In genomic region chr16:86371652-86372051, GRCm38 (mm10) we compare ENCODE assay signal across 23 mouse cellular contexts.
"Had no signal": no experiment of that assay in that cellular context is flagged by ENCODE, and none has a peak within 500 bp of the region (broad histone marks: within the 10 kb centered on the region; RNA-seq: fewer than 3 reads in every experiment).

No protein-coding gene starts in this region.

- H3K27me3 ChIP-seq: heart, embryonic 13.5 days; heart, embryonic 15.5 days; hindbrain, embryonic 13.5 days; intestine, embryonic 15.5 days; limb, embryonic 13.5 days; limb, embryonic 15.5 days; liver, embryonic 12.5 days had no signal

- H3K27ac ChIP-seq: heart, adult 2 months; heart, embryonic 13.5 days; heart, embryonic 15.5 days; hindbrain, embryonic 13.5 days; intestine, embryonic 15.5 days; layer of hippocampus, adult 2 months; left cerebral cortex, adult 2 months; limb, embryonic 13.5 days; limb, embryonic 15.5 days; liver, embryonic 12.5 days; liver, embryonic 14.5 days had no signal

- H3K4me1 ChIP-seq: heart, embryonic 13.5 days; heart, embryonic 15.5 days; hindbrain, embryonic 13.5 days; intestine, embryonic 15.5 days; limb, embryonic 13.5 days; limb, embryonic 15.5 days; liver, embryonic 12.5 days had no signal

- H3K36me3 ChIP-seq: heart, embryonic 13.5 days; heart, embryonic 15.5 days; hindbrain, embryonic 13.5 days; intestine, embryonic 15.5 days; limb, embryonic 13.5 days; limb, embryonic 15.5 days; liver, embryonic 12.5 days had no signal

- H3K4me3 ChIP-seq: heart, adult 2 months; heart, embryonic 13.5 days; heart, embryonic 15.5 days; hindbrain, embryonic 13.5 days; intestine, embryonic 15.5 days; layer of hippocampus, adult 2 months; left cerebral cortex, adult 2 months; limb, embryonic 13.5 days; limb, embryonic 15.5 days; liver, embryonic 12.5 days had no signal

- H3K4me2 ChIP-seq: heart, embryonic 11.5 days; heart, embryonic 13.5 days; heart, embryonic 15.5 days; hindbrain, embryonic 13.5 days; intestine, embryonic 15.5 days; limb, embryonic 13.5 days; limb, embryonic 15.5 days; liver, embryonic 12.5 days had no signal

- H3K9ac ChIP-seq: heart, embryonic 13.5 days; heart, embryonic 15.5 days; hindbrain, embryonic 13.5 days; intestine, embryonic 15.5 days; limb, embryonic 13.5 days; limb, embryonic 15.5 days; liver, embryonic 12.5 days; liver, embryonic 14.5 days had no signal

- H3K9me3 ChIP-seq: heart, embryonic 13.5 days; heart, embryonic 15.5 days; hindbrain, embryonic 13.5 days; intestine, embryonic 15.5 days; limb, embryonic 13.5 days; limb, embryonic 15.5 days; liver, embryonic 12.5 days had no signal

- DNase-seq: gastrocnemius, postnatal 14 days; gastrocnemius, postnatal 36 days; heart, adult 11 months; heart, adult 2 months; heart, postnatal 14 days; heart, postnatal 36 days; kidney, adult 18-20 months; kidney, adult 8-10 months; kidney, postnatal 10 days; kidney, postnatal 25 days; kidney, postnatal 4 days; left cerebral cortex, postnatal 4 days had no signal
